Mouse (Mus musculus) kidney, adult 2 months (tissue): Measurements from ENCODE around the gene Vmn2r30. TPM values are rescaled to one million over a fixed set of nuclear protein-coding genes. Genes with fewer than 3 reads are reported as not detected.
"Not testable (repeated sequence)": the region's sequence is repeated elsewhere in the genome, so short reads cannot be mapped to it uniquely, and the experiment has no call there.

Source experiments
- DNase-seq: peaks from one replicate; pipeline ENCODE4 v3.0.0; 2021
- H3K27ac ChIP-seq: fragments of 200-500 bp; 2 replicates; pipeline ENCODE4 v1.5.1; 2012; ENCODE audit warnings: low read depth, low read length, control low read depth, inconsistent platforms; ENCODE audit not compliant: insufficient read depth
- H3K27me3 ChIP-seq: fragments of 200-500 bp; replicated peaks from 2 replicates; pipeline ENCODE4 v1.6.1; 2012; ENCODE audit warnings: mild to moderate bottlenecking, moderate library complexity, low read length, inconsistent platforms; ENCODE audit not compliant: control insufficient read depth, insufficient read depth
- H3K36me3 ChIP-seq: fragments of 200-500 bp; 2 replicates; pipeline ENCODE4 v1.6.1; 2012; ENCODE audit warnings: mild to moderate bottlenecking, moderate library complexity, low read length, inconsistent platforms; ENCODE audit not compliant: control insufficient read depth, insufficient read depth
- H3K4me1 ChIP-seq: fragments of 200-500 bp; 2 replicates; pipeline ENCODE4 v1.6.1; 2011; ENCODE audit warnings: low read length; ENCODE audit not compliant: control insufficient read depth, insufficient read depth
- H3K4me3 ChIP-seq: fragments of 200-500 bp; 2 replicates; pipeline ENCODE4 v1.5.1; 2011; ENCODE audit warnings: mild to moderate bottlenecking, low read depth, low read length, control low read depth; ENCODE audit not compliant: insufficient read depth
- CTCF ChIP-seq: fragments of 200-500 bp; conservative IDR thresholded peaks from 2 replicates; pipeline ENCODE4 v1.5.1; 2011; ENCODE audit warnings: low read depth, mild to moderate bottlenecking, control low read depth, low read length, moderate library complexity, mixed read lengths; ENCODE audit not compliant: insufficient read depth, insufficient read length
- POLR2A ChIP-seq: fragments of 200-500 bp; IDR thresholded peaks from one replicate; pipeline ENCODE4 v1.6.1; 2011; ENCODE audit warnings: low read depth, low read length, control low read depth
- WGBS: fragments of 180-500 bp; shearing (Covaris S2); methylation state at CpG from one replicate; pipeline ENCODE4 v1.1.7; 2018; 5-methylcytosine and 5-hydroxymethylcytosine counted together
- polyA plus RNA-seq: library from polyadenylated mRNA; depleted of rRNA; stranded (reverse); fragments of >200 nt; gene quantifications from 2 replicates; pipeline ENCODE4 v1.2.3, GENCODE M21; 2012; rRNA removed

Gene Vmn2r30
- not detected in 2 replicates for polyA plus RNA-seq

GRCm38 (mm10) chr7:7337509-7337908, at the start of gene Vmn2r30:
Vmn2r30 (minus strand) TSS chr7:7337609.
- 55% methylated on average over 1 of the region's 1 CpGs for WGBS
- not testable (repeated sequence) for H3K27ac ChIP-seq, H3K4me3 ChIP-seq, H3K36me3 ChIP-seq, H3K27me3 ChIP-seq, DNase-seq, H3K4me1 ChIP-seq

GRCm38 (mm10) chr7:7374431-7374830, 37.0 kb upstream of the Vmn2r30 start, which contains the start of gene Gm45783:
Gm45783 (minus strand) TSS chr7:7374573.
- H3K4me3 ChIP-seq, H3K4me1 ChIP-seq, H3K27ac ChIP-seq, H3K36me3 ChIP-seq, H3K27me3 ChIP-seq: not testable (repeated sequence)
- 56% methylated on average over 12 of the region's 12 CpGs for WGBS
- peak; percentile 7 for DNase-seq

GRCm38 (mm10) chr7:7295595-7295994, 41.8 kb downstream of the Vmn2r30 start:
- Histone ChIP-seq H3K36me3 (no peaks in the 10 kb centered on the region; the same call in 1 of the 2 replicates), H3K27ac (no peak overlapping the region)
- TF ChIP-seq CTCF = peak; percentile 55
- TF ChIP-seq POLR2A = no peak

GRCm38 (mm10) chr7:7281383-7281782, 56.0 kb downstream of the Vmn2r30 start:
- no peak overlapping the region for H3K4me3 ChIP-seq
- 44% methylated on average over 1 of the region's 1 CpGs for WGBS
- H3K27me3 ChIP-seq = no peaks in the 10 kb centered on the region
- peaks cover 4% of the 10 kb centered on the region for H3K36me3 ChIP-seq
- no peak for DNase-seq
- no peaks in the 10 kb centered on the region for H3K4me1 ChIP-seq
- no peak overlapping the region for H3K27ac ChIP-seq
- TF ChIP-seq POLR2A (no peak), CTCF (no peak)

More at GRCm38 (mm10) chr7:7295595-7295994, 41.8 kb downstream of the Vmn2r30 start:
- peak; percentile 70 for DNase-seq
- H3K4me3 ChIP-seq = no peak overlapping the region
- H3K27me3 ChIP-seq = no peaks in the 10 kb centered on the region
- H3K4me1 ChIP-seq = peaks cover 2% of the 10 kb centered on the region; the same call in 1 of the 2 replicates
- WGBS = 81% methylated on average over 16 of the region's 16 CpGs

- peak; percentile 93 for DNase-seq
- not testable (repeated sequence) for H3K27me3 ChIP-seq, H3K36me3 ChIP-seq, H3K4me1 ChIP-seq
- WGBS = 40% methylated on average over 45 of the region's 45 CpGs
- peak; percentile 83 for TF ChIP-seq CTCF
- peak within 1 kb of the TSS; percentile 63 for H3K4me3 ChIP-seq
- H3K27ac ChIP-seq = peak within 1 kb of the TSS; percentile 49; the same call in 1 of the 2 replicates
Measured at GRCm38 (mm10) chr7:7277966-7278567, 59.3 kb downstream of the Vmn2r30 start, which contains the start of gene Gm45844. Gm45844 (minus strand) TSS chr7:7278289.

GRCm38 (mm10) chr7:7277556-7277955, 59.9 kb downstream of the Vmn2r30 start:
- not testable (repeated sequence) for H3K36me3 ChIP-seq, DNase-seq, H3K27me3 ChIP-seq, H3K4me1 ChIP-seq
- H3K4me3 ChIP-seq = peak overlapping the region; percentile 63
- H3K27ac ChIP-seq = peak overlapping the region; percentile 49; the same call in 1 of the 2 replicates
- WGBS = 36% methylated on average over 24 of the region's 24 CpGs

Other genes with a start within 250 kb of the Vmn2r30 start
- gene Zfp954, start 216.1 kb downstream of the Vmn2r30 start, polyA plus RNA-seq = 7.5 and 7.6 TPM in 2 replicates
- 0.27 TPM in 2 replicates for gene Zfp773, start 200.9 kb downstream of the Vmn2r30 start, polyA plus RNA-seq
- gene Zfp418, start 166.3 kb downstream of the Vmn2r30 start, polyA plus RNA-seq = 0.88 and 0.95 TPM in 2 replicates
- 1.8 and 2.4 TPM in 2 replicates for gene Zfp772, start 127.6 kb downstream of the Vmn2r30 start, polyA plus RNA-seq
- gene Vmn2r29, start 90.3 kb downstream of the Vmn2r30 start, polyA plus RNA-seq = 0.46 and 1.1 TPM in 2 replicates
- 2.4 and 2.6 TPM in 2 replicates for gene Gm45844, start 59.3 kb downstream of the Vmn2r30 start, polyA plus RNA-seq
- gene Clcn4, start 36.8 kb downstream of the Vmn2r30 start, polyA plus RNA-seq = 33.5 and 35.6 TPM in 2 replicates
- not detected in 2 replicates for gene Gm45783, start 37.0 kb upstream of the Vmn2r30 start, polyA plus RNA-seq
- not detected in 2 replicates for gene Vmn2r31, start 62.1 kb upstream of the Vmn2r30 start, polyA plus RNA-seq
- gene Vmn2r32, start 142.4 kb upstream of the Vmn2r30 start, polyA plus RNA-seq = not detected in 2 replicates
- gene Vmn2r33, start 229.2 kb upstream of the Vmn2r30 start, polyA plus RNA-seq = not detected in 2 replicates